Mouse (Mus musculus) forebrain, embryonic 13.5 days (tissue): ENCODE data around the gene Mfsd12. TPM values are rescaled to one million over a fixed set of nuclear protein-coding genes. Genes with fewer than 3 reads are reported as not detected.

Experiments
- ATAC-seq: fragments of 200-750 bp; cut with Nextera tagmentation; 2 replicates; pipeline ENCODE4 v1.8.0; 2017
- H3K27ac ChIP-seq: fragments of 300-500 bp; sonication (generic); 2 replicates; pipeline ENCODE4 v1.5.1; 2015; ENCODE audit warnings: inconsistent platforms, mild to moderate bottlenecking, moderate library complexity
- H3K27me3 ChIP-seq: fragments of 300-500 bp; sonication (generic); 2 replicates; pipeline ENCODE4 v1.6.1; 2015; ENCODE audit warnings: mild to moderate bottlenecking, inconsistent platforms
- H3K36me3 ChIP-seq: fragments of 300-500 bp; sonication (generic); 2 replicates; pipeline ENCODE4 v1.6.1; 2015; ENCODE audit warnings: mild to moderate bottlenecking, inconsistent platforms; ENCODE audit not compliant: poor library complexity, severe bottlenecking
- H3K4me1 ChIP-seq: fragments of 300-500 bp; sonication (generic); 2 replicates; pipeline ENCODE4 v1.6.1; 2015; ENCODE audit warnings: inconsistent platforms
- H3K4me2 ChIP-seq: fragments of 300-500 bp; sonication (generic); 2 replicates; pipeline ENCODE4 v1.6.1; 2015; ENCODE audit warnings: inconsistent platforms, mild to moderate bottlenecking, moderate library complexity
- H3K4me3 ChIP-seq: fragments of 300-500 bp; sonication (generic); 2 replicates; pipeline ENCODE4 v1.5.1; 2015; ENCODE audit warnings: mild to moderate bottlenecking, inconsistent platforms
- H3K9ac ChIP-seq: fragments of 300-500 bp; sonication (generic); 2 replicates; pipeline ENCODE4 v1.6.1; 2015; ENCODE audit warnings: mild to moderate bottlenecking, inconsistent platforms
- H3K9me3 ChIP-seq: fragments of 300-500 bp; sonication (generic); replicated peaks from 2 replicates; pipeline ENCODE4 v1.6.1; 2016; ENCODE audit warnings: inconsistent platforms
- WGBS: fragments of 180-500 bp; shearing (Covaris S2); methylation state at CpG from one replicate; pipeline ENCODE4 v1.1.7; 2015; 5-methylcytosine and 5-hydroxymethylcytosine counted together
- polyA plus RNA-seq: library from polyadenylated mRNA; unstranded; fragments of >200 nt; fragmentation: Nextera tagmentation; extraction: Ambion mirVana; gene quantifications from 2 replicates; pipeline ENCODE4 v1.2.1, GENCODE M21; 2015

Gene Mfsd12
- polyA plus RNA-seq, 1 experiment from 2014 or later = 6.3 TPM

GRCm38 (mm10) chr10:81362336-81362949 is 5.2 kb downstream of the Mfsd12 start:
- Histone ChIP-seq H3K27me3 (peaks cover 34% of the 10 kb centered on the region), H3K9ac (no peak overlapping the region), H3K4me1 (peaks cover 54% of the 10 kb centered on the region), H3K36me3 (peaks cover 18% of the 10 kb centered on the region), H3K27ac (no peak overlapping the region), H3K4me2 (no peak overlapping the region), H3K9me3 (no peaks in the 10 kb centered on the region), H3K4me3 (no peak overlapping the region)
- WGBS = 77% methylated on average over 12 of the region's 12 CpGs
- ATAC-seq = no peak

GRCm38 (mm10) chr10:81363436-81364346 is 6.4 kb downstream of the Mfsd12 start:
- 9% methylated on average over 52 of the region's 54 CpGs for WGBS
- no peaks in the 10 kb centered on the region for H3K9me3 ChIP-seq
- H3K4me1 ChIP-seq = peaks cover 42% of the 10 kb centered on the region
- H3K4me3 ChIP-seq = peak overlapping the region; percentile 32
- no peak overlapping the region for H3K27ac ChIP-seq
- peak overlapping the region; percentile 57 for H3K9ac ChIP-seq
- H3K4me2 ChIP-seq = peak overlapping the region; percentile 62
- peaks cover 30% of the 10 kb centered on the region for H3K36me3 ChIP-seq
- peaks cover 34% of the 10 kb centered on the region for H3K27me3 ChIP-seq
- ATAC-seq = no peak

DNA sequence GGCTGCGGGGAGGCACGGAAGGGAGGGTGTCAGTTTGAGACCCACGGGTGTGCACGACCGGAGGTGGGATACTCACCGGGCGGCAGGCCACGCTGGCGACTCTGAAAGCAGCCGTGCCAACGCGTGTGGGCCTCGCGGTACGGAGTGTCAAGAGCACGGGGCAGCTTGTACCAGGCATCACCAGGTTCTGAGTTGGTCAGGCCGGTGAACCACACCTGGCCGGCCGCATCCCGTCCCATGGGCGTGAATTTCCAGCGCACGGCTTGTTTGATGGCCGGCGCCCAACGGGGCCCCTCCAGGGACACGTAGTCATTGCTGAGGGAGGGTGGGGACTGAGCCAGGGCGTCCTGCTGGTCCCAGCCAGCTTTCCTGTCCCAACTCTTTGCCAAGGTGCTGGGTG is 7.4 kb downstream of the Mfsd12 start:
- ATAC-seq = peak; percentile 7; the same call in 1 of the 2 replicates
- H3K4me2 ChIP-seq = peak overlapping the region; percentile 62
- peaks cover 40% of the 10 kb centered on the region for H3K36me3 ChIP-seq
- H3K9me3 ChIP-seq = no peaks in the 10 kb centered on the region
- H3K4me3 ChIP-seq = peak overlapping the region; percentile 32
- 8% methylated on average over 28 of the region's 28 CpGs for WGBS
- peaks cover 37% of the 10 kb centered on the region for H3K4me1 ChIP-seq
- peaks cover 34% of the 10 kb centered on the region for H3K27me3 ChIP-seq
- no peak overlapping the region for H3K27ac ChIP-seq
- H3K9ac ChIP-seq = peak overlapping the region; percentile 57

- Histone ChIP-seq H3K27me3 (peaks cover 34% of the 10 kb centered on the region), H3K9ac (0 out of 2 replicates have a peak overlapping the region, but pooled peaks have one; percentile 57), H3K36me3 (peaks cover 43% of the 10 kb centered on the region), H3K4me2 (no peak overlapping the region), H3K4me3 (peak overlapping the region; percentile 32; the same call in 1 of the 2 replicates), H3K4me1 (peaks cover 37% of the 10 kb centered on the region), H3K27ac (no peak overlapping the region), H3K9me3 (no peaks in the 10 kb centered on the region)
- ATAC-seq = 0 out of 2 replicates have a peak, but pooled peaks have one; percentile 5
- WGBS = 31% methylated on average over 4 of the region's 4 CpGs
Measured at GRCm38 (mm10) chr10:81365073-81365472, 7.8 kb downstream of the Mfsd12 start.

DNA sequence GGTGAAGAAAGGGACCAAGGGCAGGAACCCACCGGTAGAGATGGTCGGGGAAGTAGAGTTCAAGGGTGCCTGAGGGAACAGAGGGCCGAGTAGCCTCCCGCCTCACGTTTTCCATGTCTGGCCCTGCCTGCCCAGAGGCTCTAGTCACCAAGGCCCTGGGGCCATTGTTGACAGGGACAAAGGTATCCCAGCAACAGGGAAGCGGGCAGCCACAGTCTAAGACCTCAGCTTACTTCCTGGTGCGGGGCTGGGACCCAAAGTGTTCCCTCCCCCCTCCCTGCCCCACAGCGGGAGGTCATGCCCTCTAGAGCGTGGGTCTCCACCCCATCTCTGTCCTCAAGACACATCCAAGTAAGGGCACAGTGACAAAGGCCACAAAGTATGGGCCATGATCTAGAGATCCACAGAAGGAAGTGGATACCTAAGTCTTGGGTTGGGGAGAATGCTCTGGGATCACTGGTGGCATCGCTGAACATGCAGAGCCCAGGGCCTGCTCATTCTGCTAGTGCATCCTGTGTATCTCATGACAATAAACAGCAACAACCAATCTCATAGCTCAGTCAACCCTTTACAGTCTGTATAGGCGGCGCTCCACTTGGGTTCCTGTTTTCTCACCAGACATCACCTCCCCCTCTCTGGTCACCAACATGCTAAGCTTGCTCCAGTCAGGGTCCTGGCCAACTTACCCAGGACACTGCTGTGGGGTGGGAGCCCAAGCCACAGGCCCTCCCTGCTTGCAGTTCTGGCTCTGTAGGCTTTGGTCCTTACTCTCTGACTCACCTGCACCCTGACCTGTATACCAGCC is 8.6 kb downstream of the Mfsd12 start, which contains the start of gene 4930404N11Rik:
4930404N11Rik (minus strand) TSS at position 145 of the 805 bp plus-strand sequence.
- WGBS = 18% methylated on average over 12 of the region's 12 CpGs
- no peaks in the 10 kb centered on the region for H3K9me3 ChIP-seq
- peaks cover 48% of the 10 kb centered on the region for H3K36me3 ChIP-seq
- no peak within 1 kb of the TSS for H3K27ac ChIP-seq
- 0 out of 2 replicates have a peak, but pooled peaks have one; percentile 11 for ATAC-seq
- peak within 1 kb of the TSS; percentile 32 for H3K4me3 ChIP-seq
- peak within 1 kb of the TSS; percentile 57 for H3K9ac ChIP-seq
- peaks cover 37% of the 10 kb centered on the region for H3K4me1 ChIP-seq
- H3K4me2 ChIP-seq = peak within 1 kb of the TSS; percentile 62
- H3K27me3 ChIP-seq = peaks cover 34% of the 10 kb centered on the region

- H3K36me3 ChIP-seq = peaks cover 56% of the 10 kb centered on the region
- no peak overlapping the region; the same call in 1 of the 2 replicates for H3K9ac ChIP-seq
- H3K4me3 ChIP-seq = no peak overlapping the region
- H3K4me2 ChIP-seq = no peak overlapping the region
- ATAC-seq = no peak
- peaks cover 37% of the 10 kb centered on the region for H3K4me1 ChIP-seq
- no peak overlapping the region for H3K27ac ChIP-seq
- peaks cover 34% of the 10 kb centered on the region for H3K27me3 ChIP-seq
- 84% methylated on average over 6 of the region's 6 CpGs for WGBS
- H3K9me3 ChIP-seq = no peaks in the 10 kb centered on the region
Measured at GRCm38 (mm10) chr10:81366477-81367206, 9.4 kb downstream of the Mfsd12 start.

DNA sequence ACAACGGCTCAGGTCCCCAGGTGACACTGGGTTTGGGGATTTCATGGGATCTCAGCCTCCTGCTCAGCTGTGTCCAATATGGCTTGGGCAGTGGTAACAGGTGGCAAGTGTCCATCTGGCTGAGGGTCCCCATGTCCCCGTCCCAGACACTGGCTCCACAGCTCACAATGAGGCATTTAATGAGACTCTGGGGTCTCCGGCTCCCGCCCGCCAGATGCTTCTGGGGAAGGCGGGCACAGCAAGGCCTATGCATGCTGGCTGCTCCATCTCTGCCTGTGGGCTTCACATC is 9.9 kb downstream of the Mfsd12 start:
- Histone ChIP-seq H3K27ac (no peak overlapping the region), H3K27me3 (peaks cover 34% of the 10 kb centered on the region), H3K4me1 (peaks cover 37% of the 10 kb centered on the region), H3K36me3 (peaks cover 58% of the 10 kb centered on the region), H3K9ac (no peak overlapping the region), H3K4me3 (no peak overlapping the region), H3K4me2 (no peak overlapping the region), H3K9me3 (no peaks in the 10 kb centered on the region)
- WGBS = 77% methylated on average over 6 of the region's 6 CpGs
- ATAC-seq = no peak

DNA sequence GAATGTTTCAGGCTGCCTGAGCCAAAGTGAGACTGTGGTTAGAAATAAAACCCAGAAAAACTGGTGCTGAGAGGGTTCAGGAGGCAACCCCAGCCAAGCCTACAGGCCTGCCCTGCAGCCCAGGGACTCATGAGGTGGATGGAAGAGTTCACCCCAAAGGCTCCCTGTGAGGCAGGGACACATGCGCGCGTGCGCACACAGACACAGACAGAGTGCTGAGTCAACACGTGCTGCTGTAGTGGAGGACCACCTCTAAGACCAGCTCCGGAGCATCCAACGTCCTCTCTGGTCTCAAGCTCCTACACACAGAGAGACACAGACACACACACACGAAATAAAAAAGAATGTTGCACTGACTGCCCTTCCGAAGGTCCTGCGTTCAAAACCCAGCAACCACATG is 18.0 kb downstream of the Mfsd12 start:
- Histone ChIP-seq H3K9me3 (no peaks in the 10 kb centered on the region), H3K4me1 (peaks cover 32% of the 10 kb centered on the region), H3K4me3 (no peak overlapping the region), H3K27ac (no peak overlapping the region), H3K36me3 (peaks cover 54% of the 10 kb centered on the region), H3K27me3 (no peaks in the 10 kb centered on the region), H3K9ac (no peak overlapping the region), H3K4me2 (no peak overlapping the region)
- ATAC-seq = no peak
- WGBS = 91% methylated on average over 10 of the region's 10 CpGs

GRCm38 (mm10) chr10:81376561-81377361 is 19.5 kb downstream of the Mfsd12 start:
- ATAC-seq = no peak
- no peaks in the 10 kb centered on the region for H3K27me3 ChIP-seq
- H3K27ac ChIP-seq = peak overlapping the region; percentile 73; the same call in 1 of the 2 replicates
- H3K9me3 ChIP-seq = no peaks in the 10 kb centered on the region
- peak overlapping the region; percentile 94 for H3K9ac ChIP-seq
- H3K4me3 ChIP-seq = peak overlapping the region; percentile 83
- WGBS = 45% methylated on average over 6 of the region's 6 CpGs
- peaks cover 39% of the 10 kb centered on the region for H3K36me3 ChIP-seq
- peaks cover 32% of the 10 kb centered on the region for H3K4me1 ChIP-seq
- H3K4me2 ChIP-seq = peak overlapping the region; percentile 92

DNA sequence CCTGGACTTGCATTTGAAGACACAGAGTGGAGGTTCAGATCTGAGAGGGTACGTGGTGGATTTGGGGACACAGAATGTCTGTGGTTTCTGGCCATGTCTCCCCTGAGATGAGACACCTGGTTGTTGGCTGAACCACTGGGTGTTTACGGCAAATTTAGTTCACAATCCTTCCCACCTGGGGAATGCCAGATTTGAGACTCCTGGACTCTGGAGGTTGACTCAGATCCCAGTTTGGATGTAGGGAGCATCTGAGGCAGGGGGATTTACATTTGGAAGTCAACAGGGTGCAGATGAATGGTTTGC is 20.0 kb downstream of the Mfsd12 start:
- Histone ChIP-seq H3K4me2 (peak overlapping the region; percentile 92), H3K4me1 (peaks cover 32% of the 10 kb centered on the region), H3K9me3 (no peaks in the 10 kb centered on the region), H3K36me3 (peaks cover 38% of the 10 kb centered on the region), H3K4me3 (peak overlapping the region; percentile 83), H3K27ac (peak overlapping the region; percentile 73; the same call in 1 of the 2 replicates), H3K9ac (peak overlapping the region; percentile 94), H3K27me3 (no peaks in the 10 kb centered on the region)
- whole genome bisulfite sequencing = 55% methylated on average over 2 of the region's 2 CpGs
- no peak for ATAC-seq
